Mouse (Mus musculus) E14TG2a.4 (cell line): ENCODE measurements around the gene Kng2.
A peak's percentile ranks its signal among the peaks of the same experiment; 100 is the strongest.

Experiments
- H3K27me3 ChIP-seq: 2 replicates; pipeline ENCODE4 v1.6.1; 2014; ENCODE audit warnings: low read length, control low read depth; ENCODE audit not compliant: insufficient read depth
- H3K36me3 ChIP-seq: 2 replicates; pipeline ENCODE4 v1.6.1; 2014; ENCODE audit warnings: low read length, control low read depth; ENCODE audit not compliant: insufficient read depth
- H3K4me1 ChIP-seq: replicated peaks from 2 replicates; pipeline ENCODE4 v1.6.1; 2014; ENCODE audit warnings: low read depth, low read length, control low read depth
- H3K4me3 ChIP-seq: replicated peaks from 2 replicates; pipeline ENCODE4 v1.5.1; 2014; ENCODE audit warnings: mild to moderate bottlenecking, low read length
- H3K9me3 ChIP-seq: 2 replicates; pipeline ENCODE4 v1.6.1; 2014; ENCODE audit warnings: low read length, control low read depth
- CTCF ChIP-seq: conservative IDR thresholded peaks from 2 replicates; pipeline ENCODE4 v1.5.1; 2014; ENCODE audit warnings: low read length
- NANOG ChIP-seq: IDR thresholded peaks from 2 replicates; pipeline ENCODE4 v1.6.1; 2014; ENCODE audit warnings: borderline replicate concordance, low read length, mixed read lengths
- POU5F1 ChIP-seq: IDR thresholded peaks from 2 replicates; pipeline ENCODE4 v1.6.1; 2014; ENCODE audit warnings: low read length, borderline replicate concordance

Kng2 gene

GRCm38 (mm10) chr16:22967383-22968030, 61.8 kb downstream of the Kng2 start:
- Histone ChIP-seq H3K4me1 (no peaks in the 10 kb centered on the region), H3K36me3 (no peaks in the 10 kb centered on the region), H3K9me3 (no peaks in the 10 kb centered on the region), H3K4me3 (no peak overlapping the region), H3K27me3 (no peaks in the 10 kb centered on the region)
- TF ChIP-seq NANOG (no peak), POU5F1 (no peak), CTCF (no peak)

GRCm38 (mm10) chr16:22963293-22963692, 66.0 kb downstream of the Kng2 start:
- Histone ChIP-seq H3K9me3 (no peaks in the 10 kb centered on the region), H3K36me3 (no peaks in the 10 kb centered on the region), H3K4me3 (no peak overlapping the region), H3K27me3 (no peaks in the 10 kb centered on the region), H3K4me1 (no peaks in the 10 kb centered on the region)
- no peak for TF ChIP-seq NANOG
- no peak for TF ChIP-seq CTCF
- no peak for TF ChIP-seq POU5F1

- Histone ChIP-seq H3K27me3 (no peaks in the 10 kb centered on the region), H3K36me3 (no peaks in the 10 kb centered on the region), H3K4me3 (no peak overlapping the region), H3K4me1 (no peaks in the 10 kb centered on the region), H3K9me3 (no peaks in the 10 kb centered on the region)
- no peak for TF ChIP-seq POU5F1
- TF ChIP-seq NANOG: no peak
- no peak for TF ChIP-seq CTCF
Measured at GRCm38 (mm10) chr16:22962256-22962655, 67.0 kb downstream of the Kng2 start.

- peaks cover 7% of the 10 kb centered on the region for H3K4me1 ChIP-seq
- no peaks in the 10 kb centered on the region for H3K36me3 ChIP-seq
- 0 out of 2 replicates have a peak, but pooled peaks cover 4% of the 10 kb centered on the region for H3K27me3 ChIP-seq
- H3K9me3 ChIP-seq: no peaks in the 10 kb centered on the region
- no peak overlapping the region for H3K4me3 ChIP-seq
- TF ChIP-seq NANOG: no peak
- no peak for TF ChIP-seq CTCF
- TF ChIP-seq POU5F1: no peak
Measured at GRCm38 (mm10) chr16:22961073-22961472, 68.2 kb downstream of the Kng2 start.

DNA sequence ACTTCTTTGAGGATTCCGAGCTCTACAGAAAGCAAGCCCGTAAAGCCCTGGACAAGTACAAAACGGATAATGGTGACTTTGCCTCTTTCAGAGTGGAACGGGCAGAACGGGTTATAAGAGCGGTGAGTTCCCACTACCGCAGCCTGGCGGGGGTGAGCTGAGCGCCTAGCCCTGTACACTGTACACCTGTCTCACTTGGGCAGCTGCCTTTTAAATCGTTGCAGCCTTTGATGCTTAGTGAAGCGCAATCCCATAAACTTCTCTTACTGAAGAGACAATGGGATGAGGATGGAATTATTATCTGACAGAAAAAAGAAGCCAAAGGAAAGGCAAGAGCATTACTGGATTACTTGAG, 73.2 kb downstream of the Kng2 start:
- no peaks in the 10 kb centered on the region for H3K9me3 ChIP-seq
- H3K27me3 ChIP-seq: 0 out of 2 replicates have a peak, but pooled peaks cover 4% of the 10 kb centered on the region
- peaks cover 33% of the 10 kb centered on the region for H3K4me1 ChIP-seq
- no peak for TF ChIP-seq POU5F1
- TF ChIP-seq NANOG: no peak
- TF ChIP-seq CTCF: no peak
- H3K4me3 ChIP-seq: peak overlapping the region; percentile 53
- H3K36me3 ChIP-seq: no peaks in the 10 kb centered on the region

- 0 out of 2 replicates have a peak, but pooled peaks cover 4% of the 10 kb centered on the region for H3K27me3 ChIP-seq
- no peaks in the 10 kb centered on the region for H3K36me3 ChIP-seq
- peak overlapping the region; percentile 53 for H3K4me3 ChIP-seq
- no peak for TF ChIP-seq CTCF
- peak; percentile 23; the same call in 1 of the 2 replicates for TF ChIP-seq NANOG
- H3K9me3 ChIP-seq: no peaks in the 10 kb centered on the region
- peaks cover 33% of the 10 kb centered on the region for H3K4me1 ChIP-seq
Measured at GRCm38 (mm10) chr16:22955397-22956084, 73.7 kb downstream of the Kng2 start.

DNA sequence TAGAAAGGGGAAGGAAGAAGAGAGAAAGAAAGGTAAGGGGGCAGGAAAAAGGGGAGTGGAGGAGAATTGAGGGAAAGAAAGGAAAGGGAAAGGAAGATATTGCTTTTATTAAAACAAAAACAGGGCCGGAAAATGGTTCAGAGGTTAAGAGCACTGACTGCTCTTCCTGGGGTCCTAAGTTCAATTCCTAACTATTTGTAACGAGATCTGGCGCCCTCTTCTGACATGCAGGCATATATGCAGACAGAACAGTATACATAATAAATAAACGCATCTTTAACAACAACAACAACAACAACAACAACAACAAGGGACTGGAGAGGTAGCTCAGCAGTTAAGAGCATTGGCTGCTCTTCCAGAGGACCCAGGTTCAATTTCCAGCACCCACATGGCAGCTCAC, 76.2 kb downstream of the Kng2 start:
- 0 out of 2 replicates have a peak, but pooled peaks cover 4% of the 10 kb centered on the region for H3K27me3 ChIP-seq
- TF ChIP-seq NANOG (no peak), CTCF (peak; percentile 42)
- H3K4me3 ChIP-seq: no peak overlapping the region
- peaks cover 33% of the 10 kb centered on the region for H3K4me1 ChIP-seq
- H3K36me3 ChIP-seq: no peaks in the 10 kb centered on the region
- H3K9me3 ChIP-seq: no peaks in the 10 kb centered on the region

DNA sequence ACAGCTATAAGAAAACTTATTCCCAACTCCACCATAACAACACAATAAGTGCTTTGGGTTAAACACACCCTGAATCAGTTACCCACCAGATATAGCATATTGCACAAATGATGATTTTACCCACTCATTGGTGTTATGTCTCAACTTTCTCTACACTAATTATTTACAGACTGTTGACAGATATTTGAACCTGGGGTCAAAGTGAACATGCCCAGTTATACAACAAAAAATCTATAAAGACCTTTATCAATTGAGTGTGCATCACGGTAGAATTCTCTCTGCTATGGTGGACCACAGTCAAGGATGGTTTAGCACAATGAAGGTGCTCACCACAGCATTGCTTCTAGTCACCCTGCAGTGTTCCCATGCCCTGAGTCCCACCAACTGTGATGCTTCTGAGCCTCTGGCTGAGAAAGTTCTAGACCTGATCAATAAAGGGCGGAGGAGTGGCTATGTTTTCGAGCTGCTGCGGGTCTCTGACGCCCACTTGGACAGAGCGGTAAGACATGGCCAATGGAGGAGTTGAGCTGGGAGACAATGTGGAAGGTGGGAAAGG, 78.4 kb downstream of the Kng2 start, which contains the start of gene Hrg:
Hrg (plus strand) TSS at position 233 of the 556 bp plus-strand sequence.
- no peaks in the 10 kb centered on the region for H3K27me3 ChIP-seq

More for the DNA sequence above, 78.4 kb downstream of the Kng2 start, which contains the start of gene Hrg:
- Histone ChIP-seq H3K4me3 (no peak within 1 kb of the TSS), H3K4me1 (peaks cover 25% of the 10 kb centered on the region), H3K9me3 (no peaks in the 10 kb centered on the region), H3K36me3 (no peaks in the 10 kb centered on the region)
- TF ChIP-seq NANOG (no peak), CTCF (no peak), POU5F1 (no peak)
